Mouse (Mus musculus): ENCODE measurements around the gene Nyx.

DNA sequence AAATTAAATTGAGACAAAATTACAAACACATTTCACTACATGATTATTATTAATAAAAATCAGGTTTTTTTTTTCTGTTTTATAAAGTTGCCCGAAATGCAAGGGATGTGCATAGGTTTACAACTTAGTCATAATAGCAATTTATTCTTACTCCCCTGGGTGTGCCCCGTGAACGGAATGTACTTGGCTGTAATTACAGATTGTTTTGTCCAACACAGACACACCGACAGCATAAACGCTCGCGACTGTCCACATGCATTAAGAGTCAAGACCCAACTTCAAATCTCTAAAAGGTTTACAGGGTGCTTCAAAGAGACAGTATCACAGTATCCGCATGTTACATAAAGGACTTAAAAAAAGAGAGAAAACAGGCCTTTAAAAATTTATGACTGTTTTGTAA, 55.4 kb downstream of the Nyx start:
- TF ChIP-seq CTCF (IDR thresholded peaks at IDR 0.05; ENCODE audit: extremely low read depth, insufficient read depth, low read length) (no peak), POLR2A (IDR thresholded peaks at IDR 0.05; ENCODE audit: extremely low read depth, insufficient read depth, low read length) (no peak)
